In the genomic region with DNA sequence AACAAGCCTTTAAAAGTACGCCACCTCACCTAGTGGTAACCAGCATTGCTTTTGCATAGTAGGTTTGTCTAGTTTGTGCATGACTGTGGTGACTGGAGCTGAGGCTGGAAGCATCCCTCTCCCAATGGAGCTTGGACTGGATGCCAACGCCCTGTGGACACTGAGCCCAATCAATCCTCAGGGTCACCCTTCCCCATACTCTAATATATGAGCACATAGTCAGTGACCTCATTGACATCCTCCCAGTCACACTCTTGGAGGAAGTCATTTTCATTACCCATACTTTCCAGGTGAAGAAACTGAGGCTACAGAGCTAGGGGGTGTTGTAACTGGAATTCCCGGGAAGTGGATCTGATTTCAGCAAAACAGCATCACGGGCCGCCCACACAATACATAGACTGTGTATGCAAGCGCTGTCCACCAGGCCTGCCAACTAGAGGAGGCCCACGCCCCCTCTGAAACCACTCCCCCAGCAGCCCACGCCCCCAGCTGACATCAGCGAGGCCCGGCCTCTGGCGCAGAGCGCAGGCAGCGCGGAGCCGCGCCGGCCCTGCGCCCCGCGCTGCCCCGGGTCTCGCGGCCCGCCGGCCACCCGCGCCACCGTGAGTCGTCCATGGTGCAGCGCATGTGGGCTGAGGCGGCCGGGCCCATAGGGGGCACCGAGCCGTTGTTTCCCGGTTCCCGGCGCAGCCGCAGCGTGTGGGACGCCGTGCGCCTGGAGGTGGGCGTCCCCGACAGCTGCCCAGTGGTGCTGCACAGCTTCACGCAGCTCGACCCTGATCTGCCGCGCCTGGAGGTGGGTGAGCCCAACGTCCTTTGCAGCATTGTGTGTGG, we compare ENCODE assay signal across 1 mouse cellular context.
TF ChIP-seq lines count a peak whose summit lies in the region.

No protein-coding gene starts in this region.

TF ChIP-seq in C2C12, 6 proteins besides CTCF, POLR2A, EP300 and RAD21:
- TF ChIP-seq MAX (IDR thresholded peaks at IDR 0.05) (no peak), FOSL1 (IDR thresholded peaks at IDR 0.05; ENCODE audit: insufficient read depth, low read length, poor library complexity, severe bottlenecking) (no peak), MYOD1 (IDR thresholded peaks at IDR 0.05; ENCODE audit: control insufficient read depth, insufficient read length, low read depth) (no peak), MYOG (IDR thresholded peaks at IDR 0.05; ENCODE audit: control insufficient read depth, extremely low read depth, insufficient read length) (no peak), USF1 (IDR thresholded peaks at IDR 0.05; ENCODE audit: low read depth) (no peak), CEBPB (IDR thresholded peaks at IDR 0.05; ENCODE audit: low read depth) (no peak)
